Mouse (Mus musculus) lung, postnatal 4 days (tissue): Measurements from ENCODE around the gene Lrp6.

ENCODE experiments used
- DNase-seq, 2 experiments: peaks; one replicate each; pipeline ENCODE4 v3.0.0; 2021

Lrp6 gene

DNA sequence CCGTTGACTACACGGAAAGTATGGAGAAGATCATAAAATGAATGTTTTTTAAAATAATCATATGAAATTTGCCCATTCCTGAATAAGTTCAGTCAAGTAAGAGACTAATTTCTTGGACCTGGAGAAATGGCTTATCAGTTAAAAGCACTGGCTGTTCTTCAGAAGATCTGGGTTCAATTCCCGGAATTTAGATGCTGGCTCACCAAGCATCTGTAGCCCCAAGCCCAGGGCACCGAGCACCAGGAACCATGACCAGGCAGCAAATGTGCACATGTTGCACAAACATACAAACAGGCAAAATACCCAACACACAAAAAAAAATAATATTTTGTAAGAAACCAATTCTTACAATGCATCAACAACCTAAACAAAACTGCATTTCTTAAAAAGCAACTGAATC, 37.4 kb downstream of the Lrp6 start:
- DNase-seq = no peak

DNA sequence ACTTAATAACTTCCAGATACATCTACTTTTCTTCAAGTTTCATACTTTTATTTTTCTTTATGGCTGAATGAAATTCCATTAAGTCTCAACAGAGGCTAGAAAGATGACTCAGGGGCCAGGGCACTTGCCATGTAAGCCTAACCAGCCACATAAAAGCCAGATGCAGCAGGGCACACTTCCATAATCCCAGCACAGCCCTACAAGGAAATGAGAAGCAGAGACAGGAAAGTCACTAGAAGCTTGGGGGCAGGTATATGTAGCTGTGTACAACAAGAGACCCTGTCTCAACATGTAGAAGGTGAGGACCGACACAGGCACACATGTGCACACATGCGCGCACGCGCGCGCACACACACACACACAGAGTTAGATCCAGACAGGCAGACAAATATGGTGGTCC, 38.4 kb downstream of the Lrp6 start:
- DNase-seq = no peak

DNA sequence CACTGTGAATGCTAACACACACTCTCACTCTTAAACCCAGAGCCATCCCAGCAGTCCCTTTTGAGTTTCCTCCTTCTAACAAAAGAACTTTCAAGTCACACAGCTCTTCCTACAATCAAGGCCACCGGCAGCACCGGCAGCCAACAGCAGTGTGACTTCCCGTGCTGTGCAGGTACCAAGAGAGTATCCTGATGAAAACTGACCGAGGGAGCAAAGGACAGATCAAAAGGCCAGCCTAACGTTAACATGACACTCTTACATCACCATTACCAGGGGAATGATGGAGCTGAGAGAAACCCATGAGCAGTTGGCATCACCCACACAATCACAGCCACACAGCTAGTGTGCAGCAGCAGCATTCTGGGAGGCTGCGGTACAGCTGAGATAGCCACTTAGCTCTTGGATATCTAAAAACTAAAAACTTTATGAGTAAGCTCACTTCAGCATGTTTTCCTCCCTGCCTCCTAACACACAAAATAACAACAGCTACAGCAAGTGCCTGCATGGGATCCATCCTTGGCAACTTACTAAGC, 39.1 kb downstream of the Lrp6 start:
- DNase-seq = no peak

DNA sequence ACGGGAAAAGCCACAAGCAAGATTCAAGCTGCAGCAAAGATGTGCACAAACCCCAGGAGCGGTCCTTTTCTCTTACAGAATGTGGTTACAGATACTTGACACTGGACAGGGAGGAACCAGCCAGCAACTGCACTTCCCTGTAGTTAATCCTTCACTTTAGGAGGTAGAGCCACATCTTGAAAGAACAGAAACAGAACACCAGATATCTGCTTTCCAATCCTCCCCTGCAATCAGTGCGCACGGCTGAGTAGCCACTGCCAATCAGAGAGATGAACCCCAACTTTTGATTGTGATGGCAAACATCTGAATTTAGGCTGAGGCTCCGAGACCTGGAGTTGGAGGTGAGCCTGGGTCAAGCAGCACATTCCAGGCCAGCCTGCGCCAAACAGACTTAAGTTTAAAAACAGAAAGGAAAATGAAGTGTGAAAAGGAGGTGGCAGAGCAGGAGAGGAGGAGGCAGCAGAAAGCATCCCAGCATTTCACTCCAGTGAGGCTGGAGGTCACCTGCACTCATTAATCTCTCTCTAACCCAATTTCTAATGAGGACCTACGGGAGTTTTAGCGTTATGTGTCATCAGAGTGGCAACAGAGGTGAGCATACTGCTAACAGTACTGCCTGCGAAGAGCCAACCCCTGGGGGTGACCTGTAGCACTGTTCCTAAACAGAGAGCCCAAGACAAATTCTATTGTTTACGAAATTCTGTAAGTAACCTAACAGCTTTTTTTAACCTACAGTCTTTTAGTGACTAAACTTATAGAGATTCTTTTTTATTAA, 39.8 kb downstream of the Lrp6 start:
- DNase-seq = no peak

DNA sequence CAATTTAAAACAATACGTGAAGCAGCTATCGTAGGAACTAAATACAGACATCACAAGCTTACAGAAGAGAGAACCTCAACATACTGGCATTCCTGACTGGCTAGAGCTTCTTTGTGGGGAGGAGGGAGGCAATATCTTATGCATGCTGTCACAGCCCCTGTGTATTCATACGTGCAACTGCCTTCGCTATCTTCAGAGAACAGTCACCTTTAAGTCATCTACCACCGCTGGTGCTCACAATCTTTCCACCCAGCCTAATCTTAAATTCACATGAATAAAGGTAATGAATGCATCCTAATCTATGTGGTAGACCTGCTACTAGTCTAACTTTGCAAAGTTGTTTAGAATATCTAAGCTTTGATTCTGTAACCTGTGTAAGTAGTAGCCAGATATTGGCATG, 40.5 kb downstream of the Lrp6 start:
- no peak for DNase-seq

DNA sequence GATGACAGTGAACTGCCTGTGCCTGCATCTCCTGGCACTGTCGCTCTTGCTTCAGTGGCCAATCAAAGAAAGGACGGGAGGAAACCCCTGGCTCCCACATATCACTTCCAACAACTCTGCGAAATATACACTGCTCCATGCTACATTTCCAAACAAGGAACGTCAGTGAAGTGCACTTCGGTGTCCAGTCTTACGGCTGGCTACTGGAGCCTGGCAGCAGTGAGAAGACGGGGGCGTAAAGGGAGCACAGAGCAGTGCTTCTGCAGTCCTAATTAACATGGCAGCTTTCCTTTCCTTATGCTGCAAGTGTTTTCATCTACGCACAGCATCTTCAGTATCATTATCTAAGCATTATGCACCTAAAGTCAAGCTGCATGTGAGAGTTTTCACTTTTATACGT, 45.4 kb downstream of the Lrp6 start:
- DNase-seq = no peak

GRCm38 (mm10) chr6:134520821-134521220, 45.9 kb downstream of the Lrp6 start:
- no peak for DNase-seq

- no peak for DNase-seq
These were observed 48.3 kb downstream of the Lrp6 start for GRCm38 (mm10) chr6:134518450-134518849.

DNA sequence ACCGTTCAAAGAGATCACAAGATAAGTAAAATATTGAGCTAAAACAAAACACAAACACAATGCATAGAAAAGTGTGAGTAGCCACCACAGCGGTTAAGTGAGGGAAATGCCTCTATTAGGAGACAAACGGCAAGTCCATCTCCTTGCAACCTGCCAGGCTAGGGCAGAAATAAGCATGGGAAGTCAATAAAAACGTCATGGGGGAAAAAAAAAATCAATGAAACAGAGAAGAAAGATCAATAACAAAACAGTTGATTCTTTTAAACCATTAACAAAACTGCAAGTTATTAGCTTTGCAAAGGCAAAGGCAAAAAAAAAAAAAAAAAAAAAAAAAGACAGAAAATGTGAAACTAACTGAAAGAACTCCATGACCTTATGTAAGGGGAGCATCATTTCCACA, 49.6 kb downstream of the Lrp6 start:
- no peak for DNase-seq

DNA sequence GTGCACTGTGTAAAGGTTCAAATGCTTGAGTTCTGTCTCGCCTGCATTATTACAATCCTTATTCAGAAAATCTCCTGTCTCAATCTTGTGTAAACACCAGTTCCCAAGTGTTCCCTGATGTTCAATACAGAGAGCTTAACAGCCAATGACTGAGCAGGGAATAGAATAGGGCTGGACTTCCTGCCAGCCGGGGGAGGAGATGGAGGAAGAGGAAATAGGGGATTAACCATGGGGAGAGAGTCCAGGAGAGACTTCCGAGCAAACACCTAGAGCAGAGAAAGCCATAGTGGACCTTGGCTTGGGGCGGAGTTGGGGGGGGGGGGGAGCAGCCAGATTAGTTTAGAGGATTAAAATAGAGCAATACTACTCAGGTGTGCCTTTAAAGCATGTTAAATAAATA, 51.3 kb downstream of the Lrp6 start:
- DNase-seq = no peak

DNA sequence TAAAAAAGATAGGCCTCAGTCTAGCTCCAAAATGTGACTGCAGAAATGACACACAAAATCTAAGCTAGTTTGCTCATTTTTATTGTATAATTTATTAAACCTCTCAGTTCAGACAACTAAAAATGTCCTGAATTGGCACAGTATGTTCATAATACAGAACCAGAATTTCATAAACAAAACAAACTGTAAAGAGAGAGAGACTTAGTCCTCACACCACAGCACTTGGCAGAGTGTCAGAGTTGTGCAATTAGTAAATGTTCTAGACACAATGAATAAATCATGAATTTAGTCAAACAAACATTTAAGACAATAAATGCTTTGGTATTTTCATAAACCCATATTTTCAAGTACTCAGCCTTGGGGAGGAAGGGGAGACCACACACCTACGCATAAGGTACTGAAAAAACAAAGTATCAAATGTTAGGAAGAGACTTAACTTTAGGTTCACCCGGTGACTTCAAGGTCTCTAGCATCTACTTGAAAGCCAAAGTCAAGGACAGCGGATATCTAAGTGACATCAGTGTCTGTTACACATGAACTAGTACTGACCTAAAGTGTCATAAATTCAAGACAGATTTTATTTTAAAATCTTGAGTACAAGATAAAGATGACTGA, 52.8 kb downstream of the Lrp6 start:
- DNase-seq = no peak

GRCm38 (mm10) chr6:134513011-134513410, 53.8 kb downstream of the Lrp6 start:
- DNase-seq = no peak

DNA sequence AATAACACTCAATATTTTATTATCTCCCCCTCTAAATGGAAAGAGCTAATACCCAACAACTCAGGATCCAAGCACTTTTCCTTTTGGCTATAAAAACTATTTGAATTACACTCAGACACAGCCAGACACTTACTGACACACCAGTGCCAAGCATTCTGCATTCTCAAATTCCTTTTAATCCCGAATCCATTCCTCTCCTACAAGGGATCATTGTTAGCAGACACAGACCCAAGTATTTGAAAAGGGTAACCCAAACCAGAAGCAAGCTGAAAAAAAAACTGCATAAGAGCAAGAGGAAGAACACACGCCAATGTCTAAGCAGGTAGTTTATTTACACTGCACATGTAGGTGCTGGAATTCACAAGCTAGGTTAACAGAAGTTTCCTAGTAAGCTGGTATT, 54.3 kb downstream of the Lrp6 start:
- DNase-seq = no peak

- no peak for DNase-seq
These were observed 55.6 kb downstream of the Lrp6 start for GRCm38 (mm10) chr6:134511118-134511517.

DNA sequence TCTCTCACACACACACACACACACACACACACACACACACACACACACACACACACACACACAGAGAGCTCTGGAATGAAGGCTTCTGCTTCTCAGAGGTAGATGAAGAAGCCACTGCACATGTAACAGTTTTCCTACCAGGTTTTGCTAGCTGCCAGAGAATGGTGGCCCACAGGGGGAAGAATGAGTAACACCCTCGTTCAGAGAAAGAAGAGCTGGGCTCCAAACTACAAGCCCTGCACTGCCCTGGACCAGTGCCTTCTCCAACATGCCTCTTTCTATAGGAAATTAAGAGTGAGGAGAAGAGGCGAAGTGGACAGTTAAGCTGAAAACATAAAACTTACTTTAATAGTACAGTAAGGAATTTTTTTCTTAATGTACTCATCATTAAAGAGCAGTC, 56.5 kb downstream of the Lrp6 start:
- DNase-seq = no peak

- peak in 1 of 2 experiments; percentile 40 for DNase-seq
These were observed 57.0 kb downstream of the Lrp6 start for GRCm38 (mm10) chr6:134509731-134510226.

GRCm38 (mm10) chr6:134504866-134505265, 61.9 kb downstream of the Lrp6 start:
- DNase-seq = no peak

- DNase-seq = peak in 1 of 2 experiments; percentile 53
These were observed 64.4 kb downstream of the Lrp6 start for GRCm38 (mm10) chr6:134502335-134502734.

GRCm38 (mm10) chr6:134500381-134501162, 66.2 kb downstream of the Lrp6 start:
- DNase-seq = no peak

- no peak for DNase-seq
These were observed 67.7 kb downstream of the Lrp6 start for GRCm38 (mm10) chr6:134499089-134499488.

GRCm38 (mm10) chr6:134498518-134498917, 68.2 kb downstream of the Lrp6 start:
- DNase-seq = peak in 1 of 2 experiments; percentile 52

DNA sequence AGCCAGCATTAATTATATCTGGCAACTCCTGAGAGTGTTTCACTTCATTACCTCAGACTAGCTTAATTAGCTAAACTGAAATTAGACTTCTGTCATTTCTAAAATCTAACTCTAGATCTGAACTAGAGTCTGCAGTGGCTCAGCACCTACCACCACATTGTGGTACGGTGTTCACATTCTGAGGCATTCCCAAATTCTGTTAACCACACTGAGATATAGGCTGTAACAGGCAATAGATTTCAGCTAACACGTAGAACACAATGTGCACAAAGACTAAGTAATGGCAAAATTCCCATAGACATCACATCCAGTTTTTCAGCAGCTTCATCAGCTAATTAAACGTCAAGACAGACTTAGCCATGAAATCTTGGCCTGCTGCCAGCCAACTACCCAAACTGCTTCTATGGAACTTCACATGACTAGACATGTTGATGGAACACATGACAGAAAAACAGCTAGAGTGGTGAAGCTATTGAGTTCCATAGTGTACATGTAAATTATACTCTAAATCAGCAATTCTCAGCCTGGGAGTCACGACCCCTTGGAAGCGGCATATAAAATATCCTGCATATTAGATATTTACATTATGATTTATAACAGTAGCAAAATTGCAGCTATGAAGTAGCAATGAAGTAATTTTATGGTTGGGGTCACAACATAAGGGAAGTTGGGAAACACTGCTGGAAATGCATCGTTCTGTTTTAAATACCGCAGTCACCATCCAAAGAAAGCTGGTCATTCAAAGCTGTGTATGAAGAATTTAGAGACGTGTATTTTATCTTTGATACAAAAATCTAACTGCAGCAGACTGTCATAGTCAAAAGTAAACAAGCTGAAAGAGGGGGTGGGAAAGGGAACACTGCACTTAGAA, 71.7 kb downstream of the Lrp6 start:
- peak in 1 of 2 experiments; percentile 37 for DNase-seq
